Mouse (Mus musculus) kidney, embryonic 16.5 days (tissue): ENCODE data around the gene Mier1. TPM values are rescaled to one million over a fixed set of nuclear protein-coding genes. Genes with fewer than 3 reads are reported as not detected.
A peak's percentile ranks its signal among the peaks of the same experiment; 100 is the strongest.

Experiments
- ATAC-seq: fragments of 200-750 bp; cut with Nextera tagmentation; 2 replicates; pipeline ENCODE4 v1.8.0; 2017; ENCODE audit warnings: moderate TSS enrichment; ENCODE audit not compliant: low FRiP score, low TSS enrichment
- H3K27ac ChIP-seq: fragments of 300-500 bp; sonication (generic); 2 replicates; pipeline ENCODE4 v1.5.1; 2014; ENCODE audit warnings: low read length
- H3K27me3 ChIP-seq: fragments of 300-500 bp; sonication (generic); 2 replicates; pipeline ENCODE4 v1.6.1; 2014; ENCODE audit warnings: low read length, control low read depth, mixed read lengths; ENCODE audit not compliant: insufficient read depth
- H3K36me3 ChIP-seq: fragments of 300-500 bp; sonication (generic); 2 replicates; pipeline ENCODE4 v1.6.1; 2014; ENCODE audit warnings: low read length, control low read depth, mixed read lengths; ENCODE audit not compliant: insufficient read depth
- H3K4me1 ChIP-seq: fragments of 300-500 bp; sonication (generic); 2 replicates; pipeline ENCODE4 v1.6.1; 2014; ENCODE audit warnings: low read length, control low read depth, mixed read lengths; ENCODE audit not compliant: insufficient read depth
- H3K4me2 ChIP-seq: fragments of 300-500 bp; sonication (generic); replicated peaks from 2 replicates; pipeline ENCODE4 v1.6.1; 2014; ENCODE audit warnings: low read depth, low read length
- H3K4me3 ChIP-seq: fragments of 300-500 bp; sonication (generic); 2 replicates; pipeline ENCODE4 v1.5.1; 2014; ENCODE audit warnings: mild to moderate bottlenecking, low read length
- H3K9ac ChIP-seq: fragments of 300-500 bp; sonication (generic); replicated peaks from 2 replicates; pipeline ENCODE4 v1.6.1; 2014; ENCODE audit warnings: low read length
- H3K9me3 ChIP-seq: fragments of 300-500 bp; sonication (generic); 2 replicates; pipeline ENCODE4 v1.6.1; 2016; ENCODE audit warnings: low read length, control low read depth
- WGBS: fragments of 180-500 bp; shearing (Covaris S2); extraction: QIAGEN DNeasy Blood & Tissue Kit; methylation state at CpG from one replicate; pipeline ENCODE4 v1.1.7; 2014; 5-methylcytosine and 5-hydroxymethylcytosine counted together
- polyA plus RNA-seq: library from polyadenylated mRNA; unstranded; fragments of >200 nt; fragmentation: Nextera tagmentation; extraction: Ambion mirVana; gene quantifications from 2 replicates; pipeline ENCODE4 v1.2.1, GENCODE M21; 2015

The Mier1 gene
- polyA plus RNA-seq, 1 experiment from 2014 or later, result 37.1 TPM

GRCm38 (mm10) chr4:103180300-103180888, 66.2 kb downstream of the Mier1 start:
- Histone ChIP-seq H3K4me2 (no peak overlapping the region), H3K27me3 (no peaks in the 10 kb centered on the region), H3K4me1 (peaks cover 11% of the 10 kb centered on the region; the same call in 1 of the 2 replicates), H3K4me3 (no peak overlapping the region), H3K27ac (no peak overlapping the region), H3K9me3 (no peaks in the 10 kb centered on the region), H3K36me3 (peaks cover 19% of the 10 kb centered on the region; the same call in 1 of the 2 replicates), H3K9ac (no peak overlapping the region)
- WGBS, result 81% methylated on average over 8 of the region's 8 CpGs
- ATAC-seq, result no peak; the same call in 1 of the 2 replicates

- Histone ChIP-seq H3K4me1 (no peaks in the 10 kb centered on the region), H3K27me3 (no peaks in the 10 kb centered on the region), H3K9ac (no peak overlapping the region), H3K4me3 (no peak overlapping the region), H3K4me2 (no peak overlapping the region), H3K27ac (no peak overlapping the region), H3K9me3 (0 out of 2 replicates have a peak, but pooled peaks cover 4% of the 10 kb centered on the region), H3K36me3 (peaks cover 34% of the 10 kb centered on the region)
- 83% methylated on average over 8 of the region's 8 CpGs for WGBS
- ATAC-seq, result no peak
Observed at GRCm38 (mm10) chr4:103188786-103189640, 74.8 kb downstream of the Mier1 start.

- H3K27ac ChIP-seq, result no peak overlapping the region
- ATAC-seq, result no peak
- H3K9ac ChIP-seq, result no peak overlapping the region
- no peaks in the 10 kb centered on the region for H3K4me1 ChIP-seq
- H3K36me3 ChIP-seq, result peaks cover 50% of the 10 kb centered on the region
- WGBS, result 84% methylated on average over 2 of the region's 2 CpGs
- no peak overlapping the region for H3K4me3 ChIP-seq
- no peak overlapping the region for H3K4me2 ChIP-seq
- H3K9me3 ChIP-seq, result 0 out of 2 replicates have a peak, but pooled peaks cover 4% of the 10 kb centered on the region
- H3K27me3 ChIP-seq, result no peaks in the 10 kb centered on the region
Observed at GRCm38 (mm10) chr4:103192421-103192820, 78.2 kb downstream of the Mier1 start.

GRCm38 (mm10) chr4:103197401-103197800, 83.2 kb downstream of the Mier1 start:
- peaks cover 45% of the 10 kb centered on the region for H3K36me3 ChIP-seq
- H3K27me3 ChIP-seq, result no peaks in the 10 kb centered on the region
- no peak overlapping the region for H3K27ac ChIP-seq
- H3K4me1 ChIP-seq, result no peaks in the 10 kb centered on the region
- 87% methylated on average over 8 of the region's 8 CpGs for WGBS
- H3K9ac ChIP-seq, result no peak overlapping the region
- 0 out of 2 replicates have a peak, but pooled peaks cover 3% of the 10 kb centered on the region for H3K9me3 ChIP-seq
- no peak for ATAC-seq
- no peak overlapping the region for H3K4me3 ChIP-seq
- H3K4me2 ChIP-seq, result no peak overlapping the region

GRCm38 (mm10) chr4:103199086-103199485, 84.9 kb downstream of the Mier1 start:
- Histone ChIP-seq H3K9me3 (no peaks in the 10 kb centered on the region), H3K36me3 (peaks cover 37% of the 10 kb centered on the region; the same call in 1 of the 2 replicates), H3K4me1 (no peaks in the 10 kb centered on the region), H3K27me3 (no peaks in the 10 kb centered on the region), H3K9ac (no peak overlapping the region), H3K4me2 (no peak overlapping the region), H3K27ac (no peak overlapping the region), H3K4me3 (no peak overlapping the region)
- 66% methylated on average over 4 of the region's 4 CpGs for WGBS
- ATAC-seq, result no peak

- Histone ChIP-seq H3K4me3 (no peak overlapping the region), H3K36me3 (peaks cover 35% of the 10 kb centered on the region; the same call in 1 of the 2 replicates), H3K9ac (no peak overlapping the region), H3K27me3 (no peaks in the 10 kb centered on the region), H3K27ac (no peak overlapping the region), H3K9me3 (no peaks in the 10 kb centered on the region), H3K4me2 (no peak overlapping the region), H3K4me1 (no peaks in the 10 kb centered on the region)
- WGBS, result 89% methylated on average over 1 of the region's 1 CpGs
- no peak for ATAC-seq
Observed at GRCm38 (mm10) chr4:103200046-103200445, 85.9 kb downstream of the Mier1 start.

- H3K9ac ChIP-seq, result no peak overlapping the region
- H3K4me2 ChIP-seq, result no peak overlapping the region
- no peak overlapping the region for H3K4me3 ChIP-seq
- ATAC-seq, result no peak
- no peaks in the 10 kb centered on the region for H3K27me3 ChIP-seq
- peaks cover 27% of the 10 kb centered on the region for H3K36me3 ChIP-seq
- no peak overlapping the region for H3K27ac ChIP-seq
- WGBS, result 78% methylated on average over 2 of the region's 2 CpGs
- no peaks in the 10 kb centered on the region for H3K4me1 ChIP-seq
- H3K9me3 ChIP-seq, result no peaks in the 10 kb centered on the region
Observed at GRCm38 (mm10) chr4:103203646-103204045, 89.5 kb downstream of the Mier1 start.

- Histone ChIP-seq H3K4me3 (no peak overlapping the region), H3K4me2 (no peak overlapping the region), H3K27me3 (no peaks in the 10 kb centered on the region), H3K27ac (no peak overlapping the region), H3K4me1 (peaks cover 9% of the 10 kb centered on the region), H3K36me3 (peaks cover 25% of the 10 kb centered on the region), H3K9me3 (no peaks in the 10 kb centered on the region), H3K9ac (no peak overlapping the region)
- WGBS, result 95% methylated on average over 1 of the region's 1 CpGs
- no peak for ATAC-seq
Observed at GRCm38 (mm10) chr4:103208553-103208952, 94.4 kb downstream of the Mier1 start.

- Histone ChIP-seq H3K4me2 (peak overlapping the region; percentile 79), H3K4me1 (peaks cover 13% of the 10 kb centered on the region), H3K9me3 (no peaks in the 10 kb centered on the region), H3K36me3 (peaks cover 10% of the 10 kb centered on the region; the same call in 1 of the 2 replicates), H3K27ac (peak overlapping the region; percentile 99), H3K4me3 (peak overlapping the region; percentile 75), H3K27me3 (no peaks in the 10 kb centered on the region), H3K9ac (peak overlapping the region; percentile 99)
- WGBS, result 1% methylated on average over 30 of the region's 30 CpGs
- ATAC-seq, result no peak
Observed at GRCm38 (mm10) chr4:103213859-103214497, 99.8 kb downstream of the Mier1 start.
